Mouse (Mus musculus) heart, adult 2 months (tissue): ENCODE data around the gene Srm.

ENCODE experiments used
- CTCF ChIP-seq: fragments of 200-600 bp; IDR thresholded peaks from 2 replicates; pipeline ENCODE4 v1.8.1; 2022; ENCODE audit warnings: antibody characterized with exemption, mild to moderate bottlenecking, moderate library complexity
- EP300 ChIP-seq: fragments of 200-500 bp; IDR thresholded peaks from 2 replicates; pipeline ENCODE4 v1.6.1; 2011; ENCODE audit warnings: low read depth, low read length, control low read depth; ENCODE audit not compliant: insufficient read depth

DNA sequence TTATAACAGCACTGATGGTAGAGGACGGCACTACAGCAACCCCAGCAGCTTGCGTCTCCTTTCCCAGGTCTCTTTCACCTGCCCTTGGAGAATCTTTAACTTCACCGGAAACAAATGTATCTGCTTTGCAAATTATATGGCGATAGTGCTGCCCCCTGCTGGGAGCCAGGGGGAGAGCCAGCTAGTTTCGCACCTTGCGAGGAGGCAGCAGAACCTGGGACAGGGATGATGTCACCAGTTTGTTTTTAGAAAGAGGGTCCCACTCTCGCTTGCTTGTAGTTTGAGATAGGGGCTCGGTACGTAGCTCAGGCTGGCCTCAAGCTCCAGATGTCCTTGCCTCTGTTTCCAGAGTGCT is 52.8 kb downstream of the Srm start:
- no peak for TF ChIP-seq EP300
- peak; percentile 97 for TF ChIP-seq CTCF
